Mouse (Mus musculus): ENCODE results near the gene Hck. TPM values are rescaled to one million over a fixed set of nuclear protein-coding genes. Genes with fewer than 3 reads are reported as not detected.

Hck gene
- polyA plus RNA-seq, 1 experiment from 2014 or later, result 5.3 TPM

DNA sequence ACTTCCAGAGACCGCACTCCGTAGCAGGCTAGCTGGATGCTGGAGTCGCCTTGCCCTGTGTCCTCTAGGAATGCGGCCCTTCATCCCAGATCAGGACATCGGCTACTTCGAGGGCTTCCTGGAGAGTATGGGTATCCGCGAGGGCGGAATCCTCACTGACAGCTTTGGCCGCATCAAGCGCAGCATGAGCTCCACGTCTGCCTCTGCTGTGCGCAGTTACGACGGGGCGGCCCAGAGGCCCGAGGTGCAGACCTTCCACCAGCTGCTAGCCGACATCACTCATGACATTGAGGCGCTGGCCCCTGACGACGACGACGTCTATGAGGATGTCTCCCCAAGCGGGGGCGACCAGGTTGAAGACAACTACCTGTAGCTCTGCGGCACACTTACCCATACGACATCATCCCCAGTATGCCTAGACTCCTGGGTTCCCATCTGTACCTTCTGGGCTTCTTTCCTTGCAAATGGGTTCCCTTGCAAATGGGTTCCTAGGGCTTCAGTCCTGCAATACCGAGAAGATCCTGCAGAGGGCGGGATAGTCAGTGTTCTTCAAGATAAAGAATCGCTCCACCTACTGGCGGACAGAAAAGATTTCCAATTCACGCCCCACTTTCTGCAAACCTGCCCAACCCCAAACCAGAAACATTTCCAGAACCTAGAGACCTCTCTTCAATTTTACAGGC, 27.3 kb upstream of the Hck start:
- Histone ChIP-seq H3K4me2 (0 out of 2 replicates have a peak overlapping the region, but pooled peaks have one; percentile 17), H3K27me3 (peaks cover 8% of the 10 kb centered on the region; the same call in 1 of the 2 replicates), H3K9me3 (replicated peaks) (no peaks in the 10 kb centered on the region), H3K9ac (no peak overlapping the region), H3K36me3 (no peaks in the 10 kb centered on the region), H3K4me1 (peaks cover 4% of the 10 kb centered on the region; the same call in 1 of the 2 replicates), H3K4me3 (replicated peaks) (no peak overlapping the region), H3K27ac (no peak overlapping the region)
- 0 out of 2 replicates have a peak, but pooled peaks have one; percentile 47 for ATAC-seq (replicated peaks; ENCODE audit: low FRiP score)
- WGBS, result 33% methylated on average over 32 of the region's 32 CpGs

DNA sequence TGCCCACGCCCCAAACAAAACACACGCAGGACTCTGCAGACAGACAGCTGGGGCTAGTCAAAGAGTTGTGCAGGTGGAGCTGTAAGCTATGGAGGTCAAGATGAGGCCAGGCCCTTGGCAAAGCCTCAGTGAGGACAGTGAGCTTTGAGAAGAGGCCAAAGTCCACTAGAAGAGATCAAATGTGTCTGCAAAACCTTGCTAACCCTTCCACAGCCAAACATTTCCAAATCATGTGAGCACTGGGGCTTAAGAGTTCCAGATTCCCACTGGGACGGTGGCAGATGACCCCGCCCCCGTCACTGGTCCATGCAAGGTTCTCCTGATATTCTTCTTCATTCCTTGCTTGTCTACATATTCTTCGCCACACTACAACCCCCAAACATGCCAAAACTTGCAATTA, 26.4 kb upstream of the Hck start:
- no peaks in the 10 kb centered on the region for H3K36me3 ChIP-seq
- no peak for ATAC-seq (replicated peaks; ENCODE audit: low FRiP score)
- H3K4me1 ChIP-seq, result no peaks in the 10 kb centered on the region
- 78% methylated on average over 6 of the region's 6 CpGs for WGBS
- H3K4me2 ChIP-seq, result no peak overlapping the region
- H3K9me3 ChIP-seq (replicated peaks), result no peaks in the 10 kb centered on the region
- no peak overlapping the region for H3K27ac ChIP-seq
- H3K9ac ChIP-seq, result no peak overlapping the region
- H3K27me3 ChIP-seq, result peaks cover 8% of the 10 kb centered on the region; the same call in 1 of the 2 replicates
- H3K4me3 ChIP-seq (replicated peaks), result no peak overlapping the region

DNA sequence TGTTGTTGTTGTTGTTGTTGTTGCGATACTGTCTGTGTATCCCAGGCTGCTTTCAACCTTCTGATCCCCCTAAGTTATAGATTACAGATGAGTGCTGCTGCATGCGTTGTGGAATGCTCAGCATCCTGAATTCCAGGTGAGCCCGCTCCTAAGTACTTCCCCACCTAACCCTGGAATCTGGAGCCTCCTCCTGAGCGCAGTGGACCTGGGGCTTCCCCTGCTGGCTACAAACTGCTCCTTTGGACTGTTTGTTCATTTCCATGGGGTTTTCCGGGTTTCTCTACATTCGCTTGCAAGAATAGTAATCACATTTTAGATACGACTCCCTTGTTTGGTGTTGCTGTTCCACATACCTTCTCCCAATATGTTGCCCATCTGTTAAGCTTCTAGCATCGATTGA, 25.0 kb upstream of the Hck start:
- Histone ChIP-seq H3K4me3 (replicated peaks) (no peak overlapping the region), H3K9ac (no peak overlapping the region), H3K36me3 (no peaks in the 10 kb centered on the region), H3K27me3 (peaks cover 6% of the 10 kb centered on the region; the same call in 1 of the 2 replicates), H3K9me3 (replicated peaks) (no peaks in the 10 kb centered on the region), H3K4me1 (no peaks in the 10 kb centered on the region), H3K4me2 (no peak overlapping the region), H3K27ac (no peak overlapping the region)
- ATAC-seq (replicated peaks; ENCODE audit: low FRiP score), result no peak
- 88% methylated on average over 8 of the region's 8 CpGs for WGBS

DNA sequence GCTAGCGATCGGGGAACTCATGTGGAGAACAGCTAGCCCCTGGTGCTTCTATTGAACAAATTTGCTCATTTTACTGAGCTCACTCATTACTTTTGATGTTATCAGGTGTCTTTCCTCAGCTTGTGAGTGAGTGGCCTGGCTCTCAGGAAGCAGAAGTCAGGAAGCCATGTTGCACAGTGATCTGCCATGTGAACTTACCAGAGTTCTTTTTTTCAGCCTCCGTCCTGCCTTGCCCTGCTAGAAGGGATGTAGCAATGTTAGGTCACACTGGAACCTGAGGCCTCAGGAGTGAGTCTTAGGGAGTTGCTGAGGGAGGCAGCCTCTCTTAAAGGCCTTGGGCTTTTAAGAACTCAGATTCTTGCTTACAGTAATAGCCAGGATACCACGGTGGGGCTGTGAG, 24.4 kb upstream of the Hck start:
- no peak for ATAC-seq (replicated peaks; ENCODE audit: low FRiP score)
- WGBS, result 74% methylated on average over 4 of the region's 4 CpGs
- Histone ChIP-seq H3K4me3 (replicated peaks) (no peak overlapping the region), H3K4me1 (no peaks in the 10 kb centered on the region), H3K27ac (no peak overlapping the region), H3K9me3 (replicated peaks) (no peaks in the 10 kb centered on the region), H3K9ac (no peak overlapping the region), H3K4me2 (no peak overlapping the region), H3K36me3 (no peaks in the 10 kb centered on the region), H3K27me3 (0 out of 2 replicates have a peak, but pooled peaks cover 3% of the 10 kb centered on the region)

DNA sequence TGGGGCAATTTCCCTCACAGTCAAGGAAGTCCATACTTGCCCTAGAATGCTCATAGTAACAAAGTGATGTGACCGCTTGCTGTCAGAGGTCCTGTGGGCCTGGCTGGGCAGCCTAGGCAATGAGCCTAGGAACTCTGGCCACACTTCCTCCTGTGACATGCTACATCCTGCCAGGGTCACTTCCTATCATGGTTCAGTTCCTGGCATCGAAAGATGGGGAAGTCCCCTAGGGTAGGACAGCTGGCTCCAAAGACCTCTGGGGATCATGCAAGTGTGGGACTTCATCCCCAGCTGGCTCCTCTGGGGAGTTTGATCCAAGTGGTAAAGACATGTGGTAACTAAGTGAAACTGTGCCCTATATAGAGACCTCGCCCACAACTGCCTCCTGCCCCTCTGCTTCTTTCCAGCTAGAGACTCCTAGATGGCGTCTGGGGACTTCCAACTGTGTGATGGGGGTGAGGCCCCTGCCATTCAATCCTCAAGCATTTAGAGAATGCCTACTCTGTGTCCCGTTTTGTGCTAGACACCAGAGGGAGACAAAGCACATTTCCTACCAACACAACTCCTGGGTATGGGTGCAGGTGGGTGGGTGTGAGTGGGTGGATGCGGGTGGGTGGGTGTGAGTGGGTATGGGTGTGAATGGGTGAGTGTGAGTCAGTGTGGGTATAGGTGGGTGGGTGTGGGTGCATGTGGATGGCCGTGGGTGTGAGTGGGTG, 23.8 kb upstream of the Hck start:
- WGBS, result 68% methylated on average over 7 of the region's 7 CpGs
- Histone ChIP-seq H3K9ac (no peak overlapping the region), H3K27ac (no peak overlapping the region)

DNA sequence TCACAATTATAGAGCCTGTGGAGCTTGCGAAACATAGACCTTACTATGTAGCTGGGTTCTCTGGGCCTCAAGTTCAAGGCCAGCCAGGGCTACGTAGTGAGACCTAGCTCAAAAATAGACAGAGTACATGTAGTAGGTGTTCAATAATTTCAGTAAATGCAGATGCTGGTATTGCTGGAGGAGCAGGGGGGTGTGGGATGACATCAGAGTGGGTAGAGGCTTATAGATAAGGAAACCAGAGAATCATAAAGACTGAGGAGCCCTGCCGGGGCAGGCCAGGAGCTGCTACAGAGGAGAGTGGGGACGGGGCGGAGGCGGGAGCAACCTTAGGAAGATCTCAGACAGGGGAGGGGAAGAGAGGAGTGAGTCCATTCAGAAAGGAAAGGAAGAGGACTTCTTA, 22.7 kb upstream of the Hck start:
- Histone ChIP-seq H3K4me1 (peaks cover 4% of the 10 kb centered on the region; the same call in 1 of the 2 replicates), H3K4me3 (replicated peaks) (no peak overlapping the region), H3K36me3 (no peaks in the 10 kb centered on the region), H3K4me2 (no peak overlapping the region), H3K9me3 (replicated peaks) (no peaks in the 10 kb centered on the region), H3K27me3 (0 out of 2 replicates have a peak, but pooled peaks cover 3% of the 10 kb centered on the region), H3K9ac (no peak overlapping the region), H3K27ac (no peak overlapping the region)
- no peak for ATAC-seq (replicated peaks; ENCODE audit: low FRiP score)
- WGBS, result 90% methylated on average over 6 of the region's 6 CpGs

More for the DNA sequence above, 23.8 kb upstream of the Hck start:
- no peaks in the 10 kb centered on the region for H3K4me1 ChIP-seq
- 0 out of 2 replicates have a peak, but pooled peaks cover 3% of the 10 kb centered on the region for H3K27me3 ChIP-seq
- H3K36me3 ChIP-seq, result no peaks in the 10 kb centered on the region
- H3K4me3 ChIP-seq (replicated peaks), result no peak overlapping the region
- no peak overlapping the region for H3K4me2 ChIP-seq
- no peaks in the 10 kb centered on the region for H3K9me3 ChIP-seq (replicated peaks)
- ATAC-seq (replicated peaks; ENCODE audit: low FRiP score), result no peak

DNA sequence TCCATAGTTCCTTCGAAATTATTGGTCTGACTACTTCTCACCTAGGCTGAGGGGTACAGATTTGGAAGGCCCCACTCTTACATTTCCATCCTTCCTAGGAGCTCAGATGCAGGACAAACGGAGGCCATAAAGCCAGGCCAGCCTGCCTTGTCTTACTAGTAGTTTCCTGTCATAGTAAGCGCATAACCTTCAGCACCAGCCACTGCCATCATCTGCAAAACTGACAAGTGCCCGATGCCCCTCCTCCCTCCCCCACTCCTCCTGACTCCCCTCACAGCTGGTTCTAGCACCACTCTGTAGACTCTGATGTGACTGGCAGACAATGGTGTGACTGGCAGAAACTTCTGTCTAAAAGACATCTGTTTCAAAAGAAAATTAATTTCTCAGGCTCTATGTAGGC, 22.1 kb upstream of the Hck start:
- H3K36me3 ChIP-seq, result no peaks in the 10 kb centered on the region
- no peaks in the 10 kb centered on the region for H3K9me3 ChIP-seq (replicated peaks)
- no peak overlapping the region for H3K9ac ChIP-seq
- no peaks in the 10 kb centered on the region for H3K27me3 ChIP-seq
- H3K27ac ChIP-seq, result no peak overlapping the region
- H3K4me3 ChIP-seq (replicated peaks), result no peak overlapping the region
- WGBS, result 89% methylated on average over 4 of the region's 4 CpGs
- H3K4me2 ChIP-seq, result no peak overlapping the region
- ATAC-seq (replicated peaks; ENCODE audit: low FRiP score), result no peak
- peaks cover 7% of the 10 kb centered on the region; the same call in 1 of the 2 replicates for H3K4me1 ChIP-seq

DNA sequence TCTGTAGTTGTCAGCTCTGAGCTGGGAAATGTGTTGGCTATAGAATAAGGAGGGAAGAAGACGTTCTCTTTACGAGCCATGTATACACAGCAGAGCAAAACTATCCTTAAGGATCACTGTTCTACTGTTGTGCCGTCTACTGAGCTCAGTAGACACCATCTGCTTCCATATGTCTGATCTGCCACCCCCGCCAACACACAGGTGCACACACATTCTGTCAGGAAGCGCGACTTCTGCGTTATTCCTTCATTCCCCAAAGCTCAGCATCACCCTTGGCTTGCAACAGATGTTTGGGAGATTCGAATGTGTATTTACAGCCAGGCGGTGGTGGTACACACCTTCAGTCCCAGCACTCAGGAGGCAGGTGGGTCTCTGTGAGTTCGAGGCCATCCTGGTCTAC, 21.2 kb upstream of the Hck start:
- Histone ChIP-seq H3K4me2 (no peak overlapping the region), H3K36me3 (no peaks in the 10 kb centered on the region), H3K9ac (no peak overlapping the region), H3K4me1 (peaks cover 7% of the 10 kb centered on the region; the same call in 1 of the 2 replicates), H3K27me3 (no peaks in the 10 kb centered on the region), H3K9me3 (replicated peaks) (no peaks in the 10 kb centered on the region), H3K27ac (no peak overlapping the region), H3K4me3 (replicated peaks) (no peak overlapping the region)
- no peak for ATAC-seq (replicated peaks; ENCODE audit: low FRiP score)
- 93% methylated on average over 10 of the region's 10 CpGs for WGBS

DNA sequence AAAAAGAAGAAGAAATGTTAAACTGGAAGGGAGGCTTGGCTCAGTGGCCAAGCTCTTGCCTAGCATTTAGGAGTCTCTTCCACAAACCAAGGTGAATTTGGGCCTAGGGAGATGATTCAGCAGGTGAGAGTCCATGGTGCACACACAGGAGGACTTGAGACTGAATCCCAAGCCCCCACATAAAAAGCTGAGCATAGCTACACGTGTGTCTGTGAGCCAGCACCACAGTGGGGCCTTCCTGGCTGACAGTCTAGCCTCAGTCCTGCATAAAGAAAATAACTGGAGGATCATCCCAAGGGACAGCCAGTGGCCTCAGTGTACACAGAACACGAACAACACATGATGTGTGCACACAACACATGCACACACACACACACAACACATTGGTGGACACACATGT, 19.0 kb upstream of the Hck start:
- WGBS, result 59% methylated on average over 2 of the region's 2 CpGs
- H3K27me3 ChIP-seq, result no peaks in the 10 kb centered on the region
- no peak overlapping the region for H3K27ac ChIP-seq
- H3K4me3 ChIP-seq (replicated peaks), result no peak overlapping the region
- ATAC-seq (replicated peaks; ENCODE audit: low FRiP score), result no peak
- no peaks in the 10 kb centered on the region for H3K9me3 ChIP-seq (replicated peaks)
- peaks cover 7% of the 10 kb centered on the region; the same call in 1 of the 2 replicates for H3K4me1 ChIP-seq
- H3K9ac ChIP-seq, result no peak overlapping the region
- H3K4me2 ChIP-seq, result no peak overlapping the region
- H3K36me3 ChIP-seq, result no peaks in the 10 kb centered on the region

DNA sequence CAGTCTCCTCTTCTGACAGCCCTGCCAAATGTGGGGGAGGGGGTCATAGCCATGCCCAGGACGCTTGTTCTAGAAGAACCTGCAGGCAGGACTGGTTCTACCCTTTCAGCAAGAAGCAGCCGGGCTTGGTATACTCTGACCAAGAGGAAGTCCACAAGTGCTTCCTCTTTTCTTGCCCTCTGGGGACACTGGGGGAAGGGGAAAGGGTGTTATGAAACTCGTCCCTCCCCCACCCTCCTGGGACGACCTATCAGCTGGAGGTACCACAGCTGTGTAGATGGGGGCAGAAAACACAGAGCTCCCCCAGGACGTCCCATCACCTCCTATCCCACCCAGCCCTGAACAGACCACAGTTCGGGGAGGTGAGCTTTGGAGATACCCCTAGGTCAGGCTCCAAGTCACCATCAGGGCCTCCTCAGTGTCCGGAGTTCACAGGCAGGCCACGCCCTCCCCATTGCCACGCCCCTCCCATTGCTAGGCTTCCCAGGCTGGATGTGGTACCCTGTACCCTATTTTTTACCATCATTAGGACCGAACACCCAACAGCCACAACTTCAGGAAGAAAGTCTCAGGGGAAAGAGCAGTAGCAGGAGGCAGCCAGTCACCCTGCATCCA, 17.6 kb upstream of the Hck start:
- no peaks in the 10 kb centered on the region for H3K9me3 ChIP-seq (replicated peaks)
- H3K4me2 ChIP-seq, result no peak overlapping the region
- H3K4me3 ChIP-seq (replicated peaks), result no peak overlapping the region
- WGBS, result 37% methylated on average over 10 of the region's 10 CpGs
- H3K9ac ChIP-seq, result no peak overlapping the region
- no peak for ATAC-seq (replicated peaks; ENCODE audit: low FRiP score)
- H3K36me3 ChIP-seq, result no peaks in the 10 kb centered on the region
- peaks cover 7% of the 10 kb centered on the region; the same call in 1 of the 2 replicates for H3K4me1 ChIP-seq
- H3K27me3 ChIP-seq, result no peaks in the 10 kb centered on the region
- H3K27ac ChIP-seq, result no peak overlapping the region

DNA sequence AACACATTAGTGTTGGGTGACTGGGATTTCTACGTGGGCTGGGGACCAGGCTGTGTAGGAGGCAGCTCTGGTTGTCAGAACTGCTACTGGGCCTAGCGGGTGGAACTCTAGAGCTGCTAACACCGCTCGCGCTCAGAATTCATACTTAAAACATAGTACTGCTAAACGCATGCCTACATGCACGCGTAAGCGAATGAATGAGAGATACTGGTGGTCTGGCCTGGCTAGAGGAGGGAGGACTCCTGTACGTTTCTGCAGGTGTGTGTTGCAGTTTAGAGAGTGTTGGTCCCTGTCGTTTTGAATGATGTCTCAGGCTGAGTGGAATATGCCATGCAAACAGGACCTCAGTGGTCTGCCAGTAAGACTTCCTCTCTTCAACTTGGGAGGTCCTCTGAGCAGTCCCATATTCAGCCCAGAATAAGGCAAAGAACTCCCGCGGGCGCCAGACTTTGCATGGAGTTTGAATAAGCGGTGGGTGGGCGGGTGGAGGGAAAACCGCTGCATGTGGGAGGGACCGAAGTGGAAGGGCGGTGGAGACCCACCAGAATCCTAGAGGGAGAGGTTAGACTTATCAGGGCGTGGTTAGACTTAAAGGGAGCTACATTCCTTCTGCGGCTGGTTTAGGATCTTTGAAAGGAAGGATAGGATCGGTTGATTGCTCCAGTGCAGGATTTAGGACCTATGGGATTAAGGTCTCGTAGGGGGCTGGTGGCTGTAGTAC, 1.1 kb upstream of the Hck start:
- Histone ChIP-seq H3K4me3 (replicated peaks) (peak overlapping the region; percentile 57), H3K27me3 (peaks cover 70% of the 10 kb centered on the region), H3K4me1 (peaks cover 16% of the 10 kb centered on the region), H3K27ac (0 out of 2 replicates have a peak overlapping the region, but pooled peaks have one; percentile 11), H3K9me3 (replicated peaks) (no peaks in the 10 kb centered on the region), H3K36me3 (no peaks in the 10 kb centered on the region), H3K9ac (no peak overlapping the region), H3K4me2 (peak overlapping the region; percentile 96)
- 34% methylated on average over 23 of the region's 23 CpGs for WGBS
- ATAC-seq (replicated peaks; ENCODE audit: low FRiP score), result no peak
